Mouse (Mus musculus): ENCODE measurements around the gene Gm20388. TPM values are rescaled to one million over a fixed set of nuclear protein-coding genes. Genes with fewer than 3 reads are reported as not detected.

The Gm20388 gene
- total RNA-seq (2017): 10.0 to 63.8 TPM (median 16.1 TPM) in 3 replicates

GRCm38 (mm10) chr8:119910547-119911257 lies at the start of gene Gm20388:
Gm20388 (plus strand) TSS chr8:119910841.
- peak; percentile 77 for ATAC-seq (replicated peaks; ENCODE audit: insufficient number of reproducible peaks, low FRiP score, low TSS enrichment, poor library complexity, severe bottlenecking)

GRCm38 (mm10) chr8:119861706-119862389 lies 48.8 kb upstream of the Gm20388 start, which contains the start of gene Klhl36:
Klhl36 (plus strand) TSS chr8:119862266.
- ATAC-seq (replicated peaks; ENCODE audit: insufficient number of reproducible peaks, low FRiP score, low TSS enrichment, poor library complexity, severe bottlenecking): peak; percentile 92

- no peak for ATAC-seq (replicated peaks; ENCODE audit: insufficient number of reproducible peaks, low FRiP score, low TSS enrichment, poor library complexity, severe bottlenecking)
Observed at GRCm38 (mm10) chr8:119862390-119862734, 48.3 kb upstream of the Gm20388 start.

GRCm38 (mm10) chr8:119862749-119863148 lies 47.9 kb upstream of the Gm20388 start:
- ATAC-seq (replicated peaks; ENCODE audit: insufficient number of reproducible peaks, low FRiP score, low TSS enrichment, poor library complexity, severe bottlenecking): no peak

- ATAC-seq (replicated peaks; ENCODE audit: insufficient number of reproducible peaks, low FRiP score, low TSS enrichment, poor library complexity, severe bottlenecking): no peak
Observed at GRCm38 (mm10) chr8:119869616-119870015, 41.0 kb upstream of the Gm20388 start.

GRCm38 (mm10) chr8:119873181-119873580 lies 37.5 kb upstream of the Gm20388 start:
- no peak for ATAC-seq (replicated peaks; ENCODE audit: insufficient number of reproducible peaks, low FRiP score, low TSS enrichment, poor library complexity, severe bottlenecking)

- no peak for ATAC-seq (replicated peaks; ENCODE audit: insufficient number of reproducible peaks, low FRiP score, low TSS enrichment, poor library complexity, severe bottlenecking)
Observed at GRCm38 (mm10) chr8:119881301-119881700, 29.3 kb upstream of the Gm20388 start.

GRCm38 (mm10) chr8:119881917-119882316 lies 28.7 kb upstream of the Gm20388 start:
- ATAC-seq (replicated peaks; ENCODE audit: insufficient number of reproducible peaks, low FRiP score, low TSS enrichment, poor library complexity, severe bottlenecking): no peak

- no peak for ATAC-seq (replicated peaks; ENCODE audit: insufficient number of reproducible peaks, low FRiP score, low TSS enrichment, poor library complexity, severe bottlenecking)
Observed at GRCm38 (mm10) chr8:119883281-119883680, 27.4 kb upstream of the Gm20388 start.

GRCm38 (mm10) chr8:119885612-119886011 lies 25.0 kb upstream of the Gm20388 start:
- ATAC-seq (replicated peaks; ENCODE audit: insufficient number of reproducible peaks, low FRiP score, low TSS enrichment, poor library complexity, severe bottlenecking): no peak

- peak; percentile 61 for ATAC-seq (replicated peaks; ENCODE audit: insufficient number of reproducible peaks, low FRiP score, low TSS enrichment, poor library complexity, severe bottlenecking)
Observed at GRCm38 (mm10) chr8:119887130-119887529, 23.5 kb upstream of the Gm20388 start.

- ATAC-seq (replicated peaks; ENCODE audit: insufficient number of reproducible peaks, low FRiP score, low TSS enrichment, poor library complexity, severe bottlenecking): no peak
Observed at GRCm38 (mm10) chr8:119888012-119888411, 22.6 kb upstream of the Gm20388 start.

GRCm38 (mm10) chr8:119897069-119897468 lies 13.6 kb upstream of the Gm20388 start:
- ATAC-seq (replicated peaks; ENCODE audit: insufficient number of reproducible peaks, low FRiP score, low TSS enrichment, poor library complexity, severe bottlenecking): no peak

- 0 out of 2 replicates have a peak, but pooled peaks have one; percentile 35 for ATAC-seq (replicated peaks; ENCODE audit: insufficient number of reproducible peaks, low FRiP score, low TSS enrichment, poor library complexity, severe bottlenecking)
Observed at GRCm38 (mm10) chr8:119897933-119898332, 12.7 kb upstream of the Gm20388 start.

- ATAC-seq (replicated peaks; ENCODE audit: insufficient number of reproducible peaks, low FRiP score, low TSS enrichment, poor library complexity, severe bottlenecking): no peak
Observed at GRCm38 (mm10) chr8:119901349-119901748, 9.3 kb upstream of the Gm20388 start.

GRCm38 (mm10) chr8:119901952-119902351 lies 8.7 kb upstream of the Gm20388 start:
- ATAC-seq (replicated peaks; ENCODE audit: insufficient number of reproducible peaks, low FRiP score, low TSS enrichment, poor library complexity, severe bottlenecking): no peak

- ATAC-seq (replicated peaks; ENCODE audit: insufficient number of reproducible peaks, low FRiP score, low TSS enrichment, poor library complexity, severe bottlenecking): no peak
Observed at GRCm38 (mm10) chr8:119904323-119904911, 6.2 kb upstream of the Gm20388 start.

GRCm38 (mm10) chr8:119909944-119910546 lies 596 bp upstream of the Gm20388 start, which contains the start of gene Usp10:
Usp10 (plus strand) TSS chr8:119910360.
- no peak for ATAC-seq (replicated peaks; ENCODE audit: insufficient number of reproducible peaks, low FRiP score, low TSS enrichment, poor library complexity, severe bottlenecking)

GRCm38 (mm10) chr8:119911258-119911962 lies 769 bp downstream of the Gm20388 start:
- ATAC-seq (replicated peaks; ENCODE audit: insufficient number of reproducible peaks, low FRiP score, low TSS enrichment, poor library complexity, severe bottlenecking): no peak

Measured in monocyte, adult 5-6 weeks (primary cell).